Mouse (Mus musculus) v-Abl transformed pro-B cells (cell line): Measurements from ENCODE around the gene Smtn.

Source experiments
- in situ Hi-C, 2 experiments: fragments of 400-800 bp; cut with MboI; formaldehyde crosslinking; loops; one replicate each; pipeline ENCODE4 v1.15.1; 2025; ENCODE audit not compliant: unreplicated experiment in 2 of 2

Smtn gene

GRCm38 (mm10) chr11:3516121-3516520 lies 24.3 kb downstream of the Smtn start:
- in situ Hi-C loops = no loop called here

DNA sequence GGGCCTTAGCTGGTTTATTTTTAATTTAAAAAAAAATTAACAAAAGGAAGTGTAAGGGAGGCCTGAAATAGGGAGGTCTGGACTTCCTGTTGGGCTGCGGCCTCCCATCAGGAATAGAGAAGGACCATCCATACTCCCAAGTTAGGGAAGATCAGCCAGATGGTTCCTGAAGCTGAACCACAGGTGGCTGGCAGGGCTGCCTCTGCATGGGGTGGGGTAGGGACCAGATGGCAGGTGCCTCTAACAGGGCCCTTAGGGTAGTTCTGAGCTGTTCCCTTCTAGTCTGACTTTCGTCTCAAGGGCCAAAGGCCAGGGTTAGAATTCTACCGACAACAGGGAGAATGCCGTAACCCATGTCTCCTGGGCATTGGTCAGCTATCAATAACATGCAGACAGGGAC lies 24.8 kb downstream of the Smtn start:
- in situ Hi-C loops = no loop called here

- in situ Hi-C loops = no loop called here
These were observed 25.2 kb downstream of the Smtn start for GRCm38 (mm10) chr11:3515216-3515615.

- in situ Hi-C loops = loop anchor here in 1 of 2 experiments (5.0 kb wide), 2 partner anchors 42 to 127 kb away; no protein-coding TSS in a partner anchor
These were observed 25.8 kb downstream of the Smtn start, which contains the start of gene Selenom for GRCm38 (mm10) chr11:3514529-3515054. TSS of gene Selenom (plus strand) at chr11:3514684.

GRCm38 (mm10) chr11:3513291-3513690 lies 27.1 kb downstream of the Smtn start:
- in situ Hi-C loops = loop anchor here in 1 of 2 experiments (5.0 kb wide), 2 partner anchors 41 to 126 kb away; no protein-coding TSS in a partner anchor

DNA sequence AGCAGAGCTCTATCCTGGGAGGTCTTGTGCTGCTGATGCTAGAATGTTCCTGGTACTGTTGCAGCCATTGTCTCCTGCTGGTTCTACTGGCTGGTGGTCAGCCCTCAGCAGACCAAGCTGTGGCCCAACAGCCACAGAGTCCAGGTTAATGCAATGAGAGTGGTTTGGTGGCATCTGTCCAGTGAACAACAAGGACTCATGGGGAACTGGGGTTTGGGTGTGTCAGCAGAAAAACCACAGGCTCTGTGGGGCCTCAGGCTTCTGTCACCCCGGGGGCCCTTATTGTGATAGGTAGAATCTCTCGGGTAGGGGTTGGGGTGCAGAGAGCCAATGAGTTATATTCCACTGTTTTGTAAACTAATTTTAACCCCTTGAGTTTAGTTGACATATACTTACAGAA lies 30.1 kb downstream of the Smtn start:
- in situ Hi-C loops = loop anchor here in 1 of 2 experiments (5.0 kb wide), 2 partner anchors 38 to 123 kb away; no protein-coding TSS in a partner anchor

GRCm38 (mm10) chr11:3509181-3510085 lies 31.0 kb downstream of the Smtn start:
- in situ Hi-C loops = loop anchor here in 1 of 2 experiments (5.0 kb wide), 2 partner anchors 37 to 122 kb away; no protein-coding TSS in a partner anchor

DNA sequence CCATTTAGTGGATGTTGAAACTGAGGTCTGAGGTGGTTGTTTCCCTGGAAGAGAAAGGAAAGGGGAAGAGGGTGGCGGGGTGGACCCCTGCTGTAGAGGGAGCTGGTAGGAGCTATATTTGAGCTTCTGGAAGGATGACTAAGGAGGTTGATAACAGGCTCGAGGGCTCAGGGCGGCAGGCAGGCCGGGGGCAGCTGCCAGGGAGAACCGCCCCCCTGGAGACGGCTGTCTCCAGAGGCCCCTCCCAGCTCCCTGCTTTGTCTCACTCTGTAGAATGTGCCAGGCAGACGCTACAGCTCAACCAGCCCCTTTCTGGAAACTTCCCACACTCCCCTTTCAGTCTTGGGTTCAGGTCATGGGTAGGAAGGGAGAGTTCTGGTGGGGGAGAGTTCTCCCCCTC lies 32.2 kb downstream of the Smtn start:
- in situ Hi-C loops = no loop called here

- in situ Hi-C loops = no loop called here
These were observed 36.4 kb downstream of the Smtn start for GRCm38 (mm10) chr11:3503755-3504693.

GRCm38 (mm10) chr11:3502459-3503072 lies 37.8 kb downstream of the Smtn start:
- in situ Hi-C loops = no loop called here

DNA sequence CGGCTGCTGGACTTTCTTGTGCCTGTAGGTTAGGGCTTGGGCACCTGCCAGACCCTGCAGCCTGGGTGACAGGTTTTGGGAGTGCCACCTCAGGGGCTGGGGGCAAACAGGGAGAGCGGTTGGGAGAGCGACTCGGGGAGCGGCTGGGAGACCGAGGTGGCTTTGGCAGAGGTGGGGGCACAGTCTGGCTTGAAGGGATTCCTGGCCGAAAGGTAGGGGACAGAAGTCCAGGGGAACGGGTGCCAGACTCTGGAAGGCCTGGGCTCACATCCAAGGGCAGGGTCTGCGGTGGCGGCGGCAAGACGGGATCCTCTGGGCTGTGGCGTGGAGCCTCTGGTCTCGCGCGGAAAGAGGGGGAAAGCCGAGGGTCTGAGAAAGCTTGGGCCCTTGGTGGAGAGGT lies 38.4 kb downstream of the Smtn start:
- in situ Hi-C loops = no loop called here

DNA sequence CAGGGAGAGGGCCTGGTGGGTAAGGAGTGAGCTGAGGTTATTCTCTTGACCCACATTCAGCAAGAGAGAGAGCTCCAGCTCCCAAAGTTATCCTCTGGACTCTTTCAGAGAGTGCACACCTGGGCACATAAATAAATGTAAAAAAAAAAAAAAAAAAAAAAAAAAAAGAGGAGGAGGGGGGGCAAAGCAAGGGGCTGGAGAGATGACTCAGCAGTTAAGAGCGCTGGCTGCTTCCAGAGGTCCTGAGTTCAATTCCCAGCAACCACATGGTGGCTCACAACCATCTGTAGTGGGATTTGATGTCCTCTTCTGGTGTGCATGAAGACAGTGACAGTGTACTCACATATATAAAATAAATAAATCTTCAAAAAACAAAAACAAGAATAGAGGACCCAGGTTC lies 43.1 kb downstream of the Smtn start:
- in situ Hi-C loops = no loop called here

- in situ Hi-C loops = no loop called here
These were observed 43.7 kb downstream of the Smtn start for GRCm38 (mm10) chr11:3496756-3497155.

GRCm38 (mm10) chr11:3495496-3495895 lies 44.9 kb downstream of the Smtn start:
- in situ Hi-C loops = no loop called here

DNA sequence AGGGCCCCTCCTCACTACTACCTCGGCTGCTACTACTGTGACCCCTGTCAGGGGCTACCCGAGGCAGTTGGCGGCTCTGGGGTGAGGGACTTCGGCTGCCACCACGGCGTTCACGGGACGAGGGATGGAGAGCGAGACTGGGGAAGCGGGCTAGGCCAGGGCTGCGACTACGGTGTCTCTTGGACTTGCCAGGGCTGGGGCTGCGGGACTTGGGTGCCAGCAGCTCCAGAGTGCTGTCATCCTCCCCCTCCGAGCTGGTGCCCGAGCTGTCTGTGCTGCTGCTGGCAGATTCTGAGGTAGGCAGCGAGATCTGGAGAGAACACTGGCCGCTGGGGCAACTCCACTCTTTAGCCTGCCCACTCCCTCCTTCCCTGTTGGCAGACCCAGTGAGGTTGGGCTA lies 45.6 kb downstream of the Smtn start:
- in situ Hi-C loops = no loop called here

GRCm38 (mm10) chr11:3492748-3493147 lies 47.7 kb downstream of the Smtn start:
- in situ Hi-C loops = no loop called here

GRCm38 (mm10) chr11:3489036-3489435 lies 51.4 kb downstream of the Smtn start:
- in situ Hi-C loops = no loop called here

DNA sequence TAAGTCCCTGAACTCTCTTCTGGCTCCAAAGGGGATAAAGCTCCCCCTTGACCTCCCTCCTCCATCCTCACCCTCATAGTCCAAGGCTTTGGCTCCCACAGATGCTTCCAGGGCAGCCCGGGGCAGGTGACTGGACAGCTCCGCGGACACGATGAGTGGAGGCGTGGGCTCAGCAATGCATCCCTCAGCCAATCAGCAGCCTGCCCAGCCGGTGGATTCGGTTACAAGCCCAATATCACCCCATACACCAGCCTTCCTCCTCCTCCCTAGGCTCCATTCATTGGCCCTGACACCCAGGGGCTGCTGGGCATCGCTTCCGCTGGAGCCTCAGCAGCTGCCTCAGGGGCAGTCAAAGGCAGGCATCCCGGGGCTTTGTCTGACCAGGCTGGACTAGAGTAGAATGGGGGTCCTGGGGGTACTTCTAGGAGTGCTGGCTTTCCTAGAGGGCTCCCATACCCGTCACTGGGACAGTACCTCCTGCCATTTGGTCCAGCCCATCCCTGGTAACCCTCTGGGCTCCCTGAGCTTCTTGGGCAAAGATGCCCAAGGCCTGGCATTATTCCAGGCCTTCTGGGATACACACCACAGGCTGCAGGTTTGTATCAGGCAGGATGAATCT lies 52.4 kb downstream of the Smtn start, which contains the start of gene Pla2g3:
TSS of gene Pla2g3 (plus strand) at position 333 of the 619 bp plus-strand sequence.
- in situ Hi-C loops = no loop called here

- in situ Hi-C loops = no loop called here
These were observed 54.1 kb downstream of the Smtn start for GRCm38 (mm10) chr11:3486349-3486748.
